Mouse (Mus musculus): ENCODE measurements around the gene Kif5a. TPM values are rescaled to one million over a fixed set of nuclear protein-coding genes. Genes with fewer than 3 reads are reported as not detected.

Gene Kif5a
- total RNA-seq, 1 experiment: 6.2 TPM

DNA sequence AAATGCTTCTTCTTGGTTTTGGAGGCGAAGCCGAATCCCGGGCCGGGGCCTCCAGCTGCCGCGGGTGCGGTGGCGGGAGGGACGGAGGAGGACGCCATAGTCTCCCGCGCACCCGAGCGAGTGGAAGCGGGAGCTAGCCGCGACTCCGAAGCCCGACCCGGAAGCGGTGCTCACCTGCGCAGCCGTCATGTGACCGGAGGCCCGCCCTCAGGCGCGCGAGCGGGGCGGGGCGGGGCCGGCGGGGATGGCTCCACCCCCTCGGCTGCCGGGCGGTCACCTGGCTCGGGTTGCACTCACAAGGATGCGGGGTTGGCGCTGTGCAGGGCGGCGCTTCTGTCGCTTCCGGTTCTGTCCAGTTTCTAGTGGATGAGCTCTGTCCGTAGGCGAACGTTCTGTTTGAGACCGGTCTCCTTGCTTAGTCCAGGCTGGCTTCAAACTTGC, 51.7 kb downstream of the Kif5a start, which contains the start of gene Pip4k2c:
Gene Pip4k2c, minus strand, starts transcription at position 172 of the 441 bp plus-strand sequence.
- in situ Hi-C loops (cut with MboI; ENCODE audit: low sequenced_read_pairs in 2 of 2, unreplicated experiment in 2 of 2): no loop called here
- Histone ChIP-seq H3K4me1 (ENCODE audit: control insufficient read depth in 2 of 2, insufficient read depth in 2 of 2, low read length in 2 of 2, poor library complexity in 1 of 2) (peaks cover 9 to 11% of the 10 kb centered on the region in 2 experiments; a peak in 3 of 4 replicates), H3K27ac (ENCODE audit: insufficient read depth, low read depth, low read length, poor library complexity, severe bottlenecking) (peak within 1 kb of the TSS; percentile 64), H3K36me3 (ENCODE audit: control insufficient read depth, insufficient read depth, low read length, poor library complexity, severe bottlenecking) (peaks cover 19% of the 10 kb centered on the region), H3K9ac (ENCODE audit: insufficient read depth, low read depth, low read length, poor library complexity, severe bottlenecking) (peak within 1 kb of the TSS; percentile 87), H3K4me3 (ENCODE audit: insufficient read depth in 1 of 2, low read depth in 1 of 2, low read length in 2 of 2, poor library complexity in 1 of 2, severe bottlenecking in 1 of 2) (peak within 1 kb of the TSS; percentile 87 to 90), H3K9me3 (ENCODE audit: control insufficient read depth, insufficient read depth, low read depth, low read length) (no peaks in the 10 kb centered on the region)
- peak; percentile 83 for DNase-seq (ENCODE audit: low read depth, low spot score)
- no peak for TF ChIP-seq ZNF384 (IDR thresholded peaks at IDR 0.05; ENCODE audit: low read depth, low read length)
- TF ChIP-seq HCFC1 (IDR thresholded peaks at IDR 0.05; ENCODE audit: borderline replicate concordance, insufficient read depth, low read length): no peak; the same call in 1 of the 2 replicates
- TF ChIP-seq ZC3H11A (IDR thresholded peaks at IDR 0.05; ENCODE audit: borderline replicate concordance, low read depth, low read length): no peak
- no peak for TF ChIP-seq MAFK (IDR thresholded peaks at IDR 0.05; ENCODE audit: insufficient read depth, low read depth, low read length)
- TF ChIP-seq CHD2 (IDR thresholded peaks at IDR 0.05; ENCODE audit: low read depth, low read length): no peak

DNA sequence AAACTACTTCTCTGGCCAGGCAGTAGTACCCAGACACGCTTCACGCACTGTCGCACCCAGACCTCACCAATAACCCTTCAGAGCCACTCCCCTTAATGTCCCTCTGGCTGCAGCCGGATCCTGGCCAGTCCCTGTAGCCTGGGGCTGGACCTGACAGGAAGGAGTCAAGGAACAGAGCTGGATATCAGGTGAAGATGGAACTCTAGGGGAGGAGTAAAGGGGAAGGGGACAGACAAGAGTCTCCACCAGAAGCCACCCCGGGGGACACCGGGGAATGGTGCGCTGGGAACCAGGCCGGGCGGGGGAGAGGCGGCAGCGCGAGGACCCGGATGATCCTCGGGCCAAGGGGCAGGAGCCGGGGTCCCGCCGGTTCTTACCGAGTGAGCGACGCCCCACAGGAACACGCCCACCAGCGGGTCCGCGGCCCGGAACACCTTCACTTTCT, 52.2 kb downstream of the Kif5a start:
- peaks cover 23% of the 10 kb centered on the region for H3K36me3 ChIP-seq (ENCODE audit: control insufficient read depth, insufficient read depth, low read length, poor library complexity, severe bottlenecking)
- no peaks in the 10 kb centered on the region for H3K9me3 ChIP-seq (ENCODE audit: control insufficient read depth, insufficient read depth, low read depth, low read length)
- H3K4me3 ChIP-seq (ENCODE audit: insufficient read depth in 1 of 2, low read depth in 1 of 2, low read length in 2 of 2, poor library complexity in 1 of 2, severe bottlenecking in 1 of 2): peak overlapping the region; percentile 87 to 90
- peak overlapping the region; percentile 64 for H3K27ac ChIP-seq (ENCODE audit: insufficient read depth, low read depth, low read length, poor library complexity, severe bottlenecking)
- H3K4me1 ChIP-seq (ENCODE audit: control insufficient read depth in 2 of 2, insufficient read depth in 2 of 2, low read length in 2 of 2, poor library complexity in 1 of 2): peaks cover 9 to 11% of the 10 kb centered on the region in 2 experiments; a peak in 3 of 4 replicates
- in situ Hi-C loops (cut with MboI; ENCODE audit: low sequenced_read_pairs in 2 of 2, unreplicated experiment in 2 of 2): no loop called here
- TF ChIP-seq MAFK (IDR thresholded peaks at IDR 0.05; ENCODE audit: insufficient read depth, low read depth, low read length): no peak
- no peak for TF ChIP-seq CHD2 (IDR thresholded peaks at IDR 0.05; ENCODE audit: low read depth, low read length)
- no peak for TF ChIP-seq ZC3H11A (IDR thresholded peaks at IDR 0.05; ENCODE audit: borderline replicate concordance, low read depth, low read length)
- TF ChIP-seq HCFC1 (IDR thresholded peaks at IDR 0.05; ENCODE audit: borderline replicate concordance, insufficient read depth, low read length): no peak
- TF ChIP-seq ZNF384 (IDR thresholded peaks at IDR 0.05; ENCODE audit: low read depth, low read length): no peak
- H3K9ac ChIP-seq (ENCODE audit: insufficient read depth, low read depth, low read length, poor library complexity, severe bottlenecking): peak overlapping the region; percentile 87
- DNase-seq (ENCODE audit: low read depth, low spot score): no peak

DNA sequence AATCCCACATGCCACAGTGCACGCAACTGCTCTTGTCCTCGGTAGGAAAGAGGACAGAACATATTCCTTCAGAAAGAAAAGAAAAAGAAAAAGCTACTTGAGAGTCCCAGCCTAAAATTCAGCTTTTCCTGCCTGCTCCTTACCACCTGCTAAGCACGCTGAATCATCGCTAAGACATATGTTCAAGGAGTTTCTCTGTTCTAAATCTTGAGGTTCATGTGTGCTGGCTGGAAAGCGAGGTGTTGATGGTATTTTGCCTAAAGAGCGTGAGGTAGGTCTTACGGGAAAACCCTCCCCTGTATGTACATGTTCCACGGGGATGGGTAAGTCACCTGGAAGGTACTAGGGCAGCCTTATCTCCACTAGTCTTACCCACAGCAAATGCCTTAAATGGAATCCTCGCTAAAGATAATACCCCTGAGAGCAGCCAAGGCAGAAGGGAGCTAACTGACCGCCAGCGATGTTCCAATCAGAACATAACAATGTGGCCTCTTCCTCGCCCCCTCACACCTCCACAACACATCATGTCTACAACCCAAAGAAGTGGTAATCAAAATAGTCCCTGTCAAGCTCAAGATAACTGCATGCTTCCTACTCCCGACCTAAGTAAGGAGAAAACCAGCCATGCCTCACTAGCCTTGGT, 53.1 kb downstream of the Kif5a start:
- in situ Hi-C loops (cut with MboI; ENCODE audit: low sequenced_read_pairs in 2 of 2, unreplicated experiment in 2 of 2): no loop called here
- H3K4me1 ChIP-seq (ENCODE audit: control insufficient read depth in 2 of 2, insufficient read depth in 2 of 2, low read length in 2 of 2, poor library complexity in 1 of 2): peaks cover 9 to 17% of the 10 kb centered on the region in 2 experiments; a peak in 3 of 4 replicates
- no peak overlapping the region for H3K27ac ChIP-seq (ENCODE audit: insufficient read depth, low read depth, low read length, poor library complexity, severe bottlenecking)
- peak overlapping the region; percentile 87; the same call in 1 of the 2 replicates for H3K9ac ChIP-seq (ENCODE audit: insufficient read depth, low read depth, low read length, poor library complexity, severe bottlenecking)
- no peaks in the 10 kb centered on the region for H3K9me3 ChIP-seq (ENCODE audit: control insufficient read depth, insufficient read depth, low read depth, low read length)
- peak overlapping the region; percentile 87 to 90 for H3K4me3 ChIP-seq (ENCODE audit: insufficient read depth in 1 of 2, low read depth in 1 of 2, low read length in 2 of 2, poor library complexity in 1 of 2, severe bottlenecking in 1 of 2)
- DNase-seq (ENCODE audit: low read depth, low spot score): no peak
- H3K36me3 ChIP-seq (ENCODE audit: control insufficient read depth, insufficient read depth, low read length, poor library complexity, severe bottlenecking): peaks cover 30% of the 10 kb centered on the region
- TF ChIP-seq MAFK (IDR thresholded peaks at IDR 0.05; ENCODE audit: insufficient read depth, low read depth, low read length) (no peak), ZC3H11A (IDR thresholded peaks at IDR 0.05; ENCODE audit: borderline replicate concordance, low read depth, low read length) (no peak), CHD2 (IDR thresholded peaks at IDR 0.05; ENCODE audit: low read depth, low read length) (no peak), ZNF384 (IDR thresholded peaks at IDR 0.05; ENCODE audit: low read depth, low read length) (no peak), HCFC1 (IDR thresholded peaks at IDR 0.05; ENCODE audit: borderline replicate concordance, insufficient read depth, low read length) (no peak)

DNA sequence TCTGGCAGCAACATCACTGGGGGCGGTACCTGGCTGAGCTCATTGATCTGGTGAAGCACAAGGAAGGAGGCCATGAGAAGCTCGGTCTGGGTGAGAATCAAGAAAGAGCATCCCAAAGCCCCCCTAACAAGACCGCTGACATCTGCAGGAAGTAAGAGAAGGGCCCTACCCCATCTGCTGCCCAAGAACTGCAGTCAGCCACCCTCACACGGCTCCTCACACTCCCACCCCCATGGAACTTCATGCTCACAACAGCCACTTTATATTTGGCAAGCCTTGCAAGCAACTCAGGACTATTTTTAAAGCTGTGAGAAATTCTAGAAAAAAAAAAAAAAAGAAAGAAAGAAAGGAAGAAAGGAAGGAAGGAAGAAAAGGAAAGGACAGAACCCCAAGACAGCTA, 54.2 kb downstream of the Kif5a start:
- peaks cover 33% of the 10 kb centered on the region for H3K36me3 ChIP-seq (ENCODE audit: control insufficient read depth, insufficient read depth, low read length, poor library complexity, severe bottlenecking)
- H3K9me3 ChIP-seq (ENCODE audit: control insufficient read depth, insufficient read depth, low read depth, low read length): no peaks in the 10 kb centered on the region
- H3K4me1 ChIP-seq (ENCODE audit: control insufficient read depth in 2 of 2, insufficient read depth in 2 of 2, low read length in 2 of 2, poor library complexity in 1 of 2): peaks cover 3 to 17% of the 10 kb centered on the region in 2 experiments; a peak in 3 of 4 replicates
- no peak for DNase-seq (ENCODE audit: low read depth, low spot score)
- no peak for TF ChIP-seq CHD2 (IDR thresholded peaks at IDR 0.05; ENCODE audit: low read depth, low read length)
- no peak for TF ChIP-seq ZNF384 (IDR thresholded peaks at IDR 0.05; ENCODE audit: low read depth, low read length)
- TF ChIP-seq HCFC1 (IDR thresholded peaks at IDR 0.05; ENCODE audit: borderline replicate concordance, insufficient read depth, low read length): no peak
- TF ChIP-seq ZC3H11A (IDR thresholded peaks at IDR 0.05; ENCODE audit: borderline replicate concordance, low read depth, low read length): no peak
- H3K4me3 ChIP-seq (ENCODE audit: insufficient read depth in 1 of 2, low read depth in 1 of 2, low read length in 2 of 2, poor library complexity in 1 of 2, severe bottlenecking in 1 of 2): no peak overlapping the region
- no peak overlapping the region for H3K9ac ChIP-seq (ENCODE audit: insufficient read depth, low read depth, low read length, poor library complexity, severe bottlenecking)
- in situ Hi-C loops (cut with MboI; ENCODE audit: low sequenced_read_pairs in 2 of 2, unreplicated experiment in 2 of 2): no loop called here
- no peak overlapping the region for H3K27ac ChIP-seq (ENCODE audit: insufficient read depth, low read depth, low read length, poor library complexity, severe bottlenecking)

Measured in ES-E14 (cell line).